Mouse (Mus musculus): ENCODE results near the gene Haao. TPM values are rescaled to one million over a fixed set of nuclear protein-coding genes. Genes with fewer than 3 reads are reported as not detected.

Haao gene
- polyA plus RNA-seq, 1 experiment from 2014 or later, result not detected

DNA sequence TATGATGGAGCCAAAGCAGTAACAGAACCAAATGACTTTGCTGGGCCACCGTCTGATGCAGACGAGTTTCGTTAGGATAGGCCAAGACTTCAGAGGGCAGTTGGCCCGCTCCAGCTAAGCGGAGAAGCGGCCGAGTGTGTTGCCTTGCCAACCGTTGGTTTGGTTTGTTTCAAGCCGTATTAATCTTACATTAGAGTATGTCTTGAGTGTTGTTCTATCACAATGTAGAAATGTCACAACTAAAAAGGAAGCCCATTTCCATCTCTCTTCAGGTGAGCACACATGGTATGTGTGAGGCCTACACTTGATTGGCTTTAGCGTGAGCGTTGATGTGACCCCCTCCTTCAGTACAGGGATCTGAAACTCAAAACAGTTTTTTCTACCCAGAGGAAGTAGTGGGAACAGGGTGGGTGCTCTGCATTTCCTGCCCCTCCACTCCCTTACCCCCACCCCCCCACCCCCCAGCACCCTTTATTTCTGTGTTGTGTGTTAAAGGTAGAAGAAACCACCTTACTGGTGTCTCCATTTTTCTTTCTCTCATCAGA lies 48.2 kb downstream of the Haao start:
- no peak overlapping the region for H3K9ac ChIP-seq (ENCODE audit: low read length)
- ATAC-seq (ENCODE audit: low FRiP score), result no peak
- H3K36me3 ChIP-seq (ENCODE audit: control insufficient read depth, insufficient read depth, low read length), result no peaks in the 10 kb centered on the region
- no peak overlapping the region for H3K4me2 ChIP-seq
- no peaks in the 10 kb centered on the region for H3K4me1 ChIP-seq (ENCODE audit: control insufficient read depth, insufficient read depth, low read length)
- no peak overlapping the region for H3K4me3 ChIP-seq (ENCODE audit: low read depth, low read length)
- DNase-seq (ENCODE audit: low spot score, missing footprints), result no peak
- no peaks in the 10 kb centered on the region for H3K27me3 ChIP-seq (ENCODE audit: control insufficient read depth, insufficient read depth, low read length)
- H3K9me3 ChIP-seq (ENCODE audit: control insufficient read depth, low read length), result no peaks in the 10 kb centered on the region
- no peak overlapping the region for H3K27ac ChIP-seq (ENCODE audit: low read depth, low read length)
- WGBS, result 91% methylated on average over 11 of the region's 11 CpGs

DNA sequence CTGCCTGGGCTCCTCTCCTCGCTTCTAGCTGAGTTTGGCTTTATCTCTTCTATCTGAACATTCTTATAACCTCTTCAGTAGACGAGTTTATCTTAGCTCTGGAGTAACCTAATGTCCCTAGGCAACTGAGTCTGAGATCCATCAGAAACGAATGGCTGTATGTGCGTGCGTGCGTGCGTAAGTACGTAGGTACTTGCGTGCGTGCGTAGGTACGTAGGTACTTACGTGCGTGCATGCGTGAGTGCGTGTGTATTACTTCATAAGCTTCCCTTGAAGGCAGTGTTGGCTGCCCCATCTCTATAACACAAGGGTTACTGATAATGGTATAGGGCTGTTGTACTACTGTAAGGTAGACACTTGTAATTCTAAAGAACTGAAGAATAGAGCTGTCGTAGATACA lies 52.6 kb downstream of the Haao start:
- H3K4me3 ChIP-seq (ENCODE audit: low read depth, low read length), result no peak overlapping the region
- H3K36me3 ChIP-seq (ENCODE audit: control insufficient read depth, insufficient read depth, low read length), result no peaks in the 10 kb centered on the region
- no peaks in the 10 kb centered on the region for H3K4me1 ChIP-seq (ENCODE audit: control insufficient read depth, insufficient read depth, low read length)
- 97% methylated on average over 17 of the region's 17 CpGs for WGBS
- H3K27me3 ChIP-seq (ENCODE audit: control insufficient read depth, insufficient read depth, low read length), result no peaks in the 10 kb centered on the region
- H3K9ac ChIP-seq (ENCODE audit: low read length), result no peak overlapping the region
- no peak for ATAC-seq (ENCODE audit: low FRiP score)
- DNase-seq (ENCODE audit: low spot score, missing footprints), result no peak
- H3K4me2 ChIP-seq, result no peak overlapping the region
- no peaks in the 10 kb centered on the region for H3K9me3 ChIP-seq (ENCODE audit: control insufficient read depth, low read length)
- no peak overlapping the region for H3K27ac ChIP-seq (ENCODE audit: low read depth, low read length)

DNA sequence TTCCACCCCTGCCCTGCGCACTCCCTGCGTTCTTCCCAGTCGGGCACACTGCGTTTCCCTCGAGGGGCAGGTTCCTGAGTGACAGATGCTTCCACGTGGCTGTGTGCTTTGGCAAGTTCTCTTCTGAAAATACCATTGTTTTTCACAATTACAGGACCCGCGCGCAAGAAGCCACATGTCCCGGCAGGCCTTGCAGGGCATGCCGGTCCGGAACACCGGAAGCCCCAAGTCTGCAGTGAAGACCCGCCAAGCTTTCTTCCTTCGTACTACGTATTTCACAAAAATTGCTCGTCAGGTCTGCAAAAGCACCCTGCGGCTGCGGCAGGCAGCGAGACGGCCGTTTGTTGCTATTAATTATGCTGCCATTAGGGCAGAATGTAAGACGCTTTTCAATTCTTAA lies 55.4 kb downstream of the Haao start:
- H3K27me3 ChIP-seq (ENCODE audit: control insufficient read depth, insufficient read depth, low read length), result no peaks in the 10 kb centered on the region
- no peak overlapping the region for H3K4me3 ChIP-seq (ENCODE audit: low read depth, low read length)
- no peak overlapping the region for H3K4me2 ChIP-seq
- no peak overlapping the region for H3K27ac ChIP-seq (ENCODE audit: low read depth, low read length)
- H3K36me3 ChIP-seq (ENCODE audit: control insufficient read depth, insufficient read depth, low read length), result no peaks in the 10 kb centered on the region
- H3K9ac ChIP-seq (ENCODE audit: low read length), result no peak overlapping the region
- no peaks in the 10 kb centered on the region for H3K9me3 ChIP-seq (ENCODE audit: control insufficient read depth, low read length)
- 88% methylated on average over 23 of the region's 23 CpGs for WGBS
- no peak for ATAC-seq (ENCODE audit: low FRiP score)
- H3K4me1 ChIP-seq (ENCODE audit: control insufficient read depth, insufficient read depth, low read length), result no peaks in the 10 kb centered on the region
- no peak for DNase-seq (ENCODE audit: low spot score, missing footprints)

DNA sequence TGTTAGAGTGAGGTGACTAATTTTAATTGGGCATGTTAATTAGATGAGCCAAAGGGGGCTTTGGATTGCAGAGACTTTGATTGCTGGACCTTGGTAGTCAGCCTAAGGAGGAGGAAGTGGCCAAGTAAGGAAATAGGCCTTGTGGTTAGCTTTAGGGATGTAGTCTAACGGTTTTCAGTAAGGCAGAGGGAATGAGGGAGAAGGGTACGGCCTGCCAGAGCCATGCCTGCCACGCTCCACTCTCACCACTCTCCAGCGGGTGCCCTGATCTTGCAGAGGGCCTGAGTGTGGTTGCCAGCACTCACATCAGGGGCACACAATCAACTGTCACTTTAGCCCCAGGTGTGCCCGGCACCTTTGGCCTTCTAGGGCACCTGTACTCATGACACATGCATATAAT lies 57.6 kb downstream of the Haao start:
- no peak for DNase-seq (ENCODE audit: low spot score, missing footprints)
- Histone ChIP-seq H3K4me2 (no peak overlapping the region), H3K27me3 (ENCODE audit: control insufficient read depth, insufficient read depth, low read length) (no peaks in the 10 kb centered on the region), H3K4me1 (ENCODE audit: control insufficient read depth, insufficient read depth, low read length) (no peaks in the 10 kb centered on the region), H3K9ac (ENCODE audit: low read length) (no peak overlapping the region), H3K27ac (ENCODE audit: low read depth, low read length) (no peak overlapping the region), H3K36me3 (ENCODE audit: control insufficient read depth, insufficient read depth, low read length) (no peaks in the 10 kb centered on the region), H3K4me3 (ENCODE audit: low read depth, low read length) (no peak overlapping the region), H3K9me3 (ENCODE audit: control insufficient read depth, low read length) (no peaks in the 10 kb centered on the region)
- WGBS, result 87% methylated on average over 5 of the region's 5 CpGs
- no peak for ATAC-seq (ENCODE audit: low FRiP score)

DNA sequence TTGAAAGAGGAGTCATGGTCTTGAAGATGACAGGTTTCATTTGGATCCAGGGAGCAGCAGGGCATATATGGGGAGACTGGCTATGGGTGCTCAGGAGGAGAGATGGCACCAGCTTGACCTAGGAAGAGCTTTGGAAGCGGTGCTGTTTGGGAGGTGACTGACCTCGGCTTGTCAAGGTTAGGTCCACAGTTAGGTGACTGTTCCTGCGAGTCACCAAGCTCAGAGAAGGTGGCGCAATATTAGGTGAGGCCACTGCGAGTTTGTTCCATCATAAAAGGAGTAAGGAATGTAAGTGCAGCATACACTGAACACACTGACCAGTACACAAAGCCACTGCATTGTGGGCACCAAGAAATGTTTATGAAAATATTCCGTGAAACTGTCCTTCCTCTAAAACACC lies 61.3 kb downstream of the Haao start:
- H3K36me3 ChIP-seq (ENCODE audit: control insufficient read depth, insufficient read depth, low read length), result no peaks in the 10 kb centered on the region
- DNase-seq (ENCODE audit: low spot score, missing footprints), result no peak
- H3K4me2 ChIP-seq, result no peak overlapping the region
- H3K9ac ChIP-seq (ENCODE audit: low read length), result no peak overlapping the region
- ATAC-seq (ENCODE audit: low FRiP score), result no peak
- H3K4me3 ChIP-seq (ENCODE audit: low read depth, low read length), result no peak overlapping the region
- H3K4me1 ChIP-seq (ENCODE audit: control insufficient read depth, insufficient read depth, low read length), result no peaks in the 10 kb centered on the region
- no peak overlapping the region for H3K27ac ChIP-seq (ENCODE audit: low read depth, low read length)
- no peaks in the 10 kb centered on the region for H3K9me3 ChIP-seq (ENCODE audit: control insufficient read depth, low read length)
- no peaks in the 10 kb centered on the region for H3K27me3 ChIP-seq (ENCODE audit: control insufficient read depth, insufficient read depth, low read length)
- WGBS, result 95% methylated on average over 6 of the region's 6 CpGs

DNA sequence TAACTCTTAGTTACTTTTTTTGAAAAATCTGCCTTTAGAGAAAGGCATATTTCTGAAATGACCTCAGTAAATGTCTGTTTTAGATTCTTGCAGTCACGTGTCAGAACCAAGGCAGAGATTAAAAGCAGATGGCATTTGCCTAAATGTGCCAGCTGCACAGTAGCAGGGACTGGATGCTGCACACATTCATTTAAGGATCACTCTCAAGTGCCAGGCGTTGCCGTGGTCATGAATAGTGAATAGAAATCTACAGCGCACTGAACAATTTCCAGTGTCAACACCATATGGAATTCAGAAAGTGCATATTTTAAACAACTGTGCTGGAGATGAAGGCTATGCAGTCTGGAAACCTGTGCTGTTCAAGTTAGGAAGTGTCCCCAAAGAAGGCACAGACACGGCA lies 65.0 kb downstream of the Haao start:
- no peak for ATAC-seq (ENCODE audit: low FRiP score)
- WGBS, result 82% methylated on average over 5 of the region's 5 CpGs
- no peaks in the 10 kb centered on the region for H3K36me3 ChIP-seq (ENCODE audit: control insufficient read depth, insufficient read depth, low read length)
- no peak for DNase-seq (ENCODE audit: low spot score, missing footprints)
- H3K9ac ChIP-seq (ENCODE audit: low read length), result no peak overlapping the region
- no peak overlapping the region for H3K27ac ChIP-seq (ENCODE audit: low read depth, low read length)
- H3K4me2 ChIP-seq, result no peak overlapping the region
- no peaks in the 10 kb centered on the region for H3K4me1 ChIP-seq (ENCODE audit: control insufficient read depth, insufficient read depth, low read length)
- H3K9me3 ChIP-seq (ENCODE audit: control insufficient read depth, low read length), result no peaks in the 10 kb centered on the region
- no peaks in the 10 kb centered on the region for H3K27me3 ChIP-seq (ENCODE audit: control insufficient read depth, insufficient read depth, low read length)
- no peak overlapping the region for H3K4me3 ChIP-seq (ENCODE audit: low read depth, low read length)

Other genes starting within 250 kb of the Haao start
- gene Kcng3, start 216.1 kb downstream of the Haao start, polyA plus RNA-seq (2014; fragmentation: Nextera tagmentation; extraction: Ambion mirVana), result not detected in 2 replicates
- 28.8 and 31.1 TPM in 2 replicates for gene Mta3, start 141.8 kb downstream of the Haao start, polyA plus RNA-seq (2014; fragmentation: Nextera tagmentation; extraction: Ambion mirVana)